Mouse (Mus musculus): ENCODE results near the gene Focad.

DNA sequence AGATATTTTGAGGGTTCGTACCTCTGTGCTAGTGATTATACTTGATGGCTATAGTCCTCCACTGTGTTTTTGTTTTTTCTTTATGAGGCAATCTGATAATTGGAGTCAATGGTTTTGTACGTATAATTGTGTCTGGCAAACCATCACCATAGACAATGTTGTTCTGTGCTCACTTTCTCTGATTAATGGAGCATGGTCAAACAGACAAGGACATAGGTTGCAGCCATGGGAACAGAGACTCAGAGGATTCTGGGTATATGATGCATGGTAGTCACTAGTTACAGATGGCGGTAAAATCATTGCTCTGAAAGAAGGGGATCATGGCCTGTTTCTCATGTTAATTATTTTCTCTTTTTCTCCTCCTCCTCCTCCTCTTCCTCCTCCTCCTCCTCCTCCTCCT is 205.1 kb downstream of the Focad start:
- TF ChIP-seq CTCF (IDR thresholded peaks at IDR 0.05; ENCODE audit: extremely low read depth, insufficient read depth, insufficient read length, insufficient replicate concordance) (no peak), POLR2A (IDR thresholded peaks at IDR 0.05; ENCODE audit: low read depth, low read length) (no peak)

Data from spleen, adult 2 months (tissue).